Mouse (Mus musculus): Measurements from ENCODE around the gene Tanc2. TPM values are rescaled to one million over a fixed set of nuclear protein-coding genes. Genes with fewer than 3 reads are reported as not detected.

Gene Tanc2
- polyA plus RNA-seq, 1 experiment from 2014 or later: 4.7 TPM

DNA sequence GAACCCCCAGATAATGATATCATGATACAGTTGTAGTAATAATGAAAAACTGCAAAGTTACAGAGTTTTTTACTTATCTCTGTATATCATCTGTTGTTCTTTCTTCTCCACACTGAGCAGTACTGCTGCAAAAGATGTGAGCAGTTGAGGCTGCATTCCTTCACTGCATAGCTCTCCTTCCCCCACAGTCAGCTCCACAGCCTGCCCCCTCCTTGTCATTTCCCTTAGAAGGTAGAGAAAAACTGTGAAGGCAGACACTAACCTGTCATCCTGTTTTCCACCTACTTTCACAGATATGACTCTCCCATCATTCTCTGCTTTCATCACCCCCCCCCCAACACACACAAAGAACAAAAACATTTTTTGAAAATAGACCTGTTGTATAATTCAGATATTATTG lies 248.2 kb downstream of the Tanc2 start:
- Histone ChIP-seq H3K27ac (ENCODE audit: low read length) (no peak overlapping the region), H3K4me3 (ENCODE audit: low read length) (no peak overlapping the region), H3K36me3 (ENCODE audit: control insufficient read depth, insufficient read depth, low read length) (no peaks in the 10 kb centered on the region), H3K9me3 (ENCODE audit: control insufficient read depth, low read length) (no peaks in the 10 kb centered on the region), H3K4me1 (ENCODE audit: control insufficient read depth, insufficient read depth, low read length) (no peaks in the 10 kb centered on the region), H3K27me3 (replicated peaks; ENCODE audit: control insufficient read depth, insufficient read depth, low read length) (no peaks in the 10 kb centered on the region), H3K4me2 (ENCODE audit: low read depth, low read length) (no peak overlapping the region), H3K9ac (ENCODE audit: low read depth, low read length) (no peak overlapping the region)
- ATAC-seq: no peak

DNA sequence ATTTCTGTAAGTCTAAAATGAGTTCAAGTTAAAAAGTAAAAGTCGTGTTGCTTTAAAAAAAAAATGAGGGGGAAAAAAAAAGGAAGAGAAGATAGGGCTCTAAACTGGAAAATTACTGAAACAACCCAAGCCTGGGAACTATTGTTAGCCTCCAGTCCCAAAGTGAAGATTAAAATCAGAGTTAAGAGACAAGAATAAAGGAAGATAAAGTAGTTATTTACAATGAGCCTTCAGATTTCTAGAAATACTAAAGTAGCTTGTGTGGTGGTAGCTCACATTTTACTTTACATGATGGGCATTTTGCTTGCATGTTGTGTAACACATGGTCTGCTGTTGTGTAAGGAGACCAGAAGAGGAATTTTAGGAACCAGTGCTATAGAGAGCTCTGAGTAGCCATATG lies 256.1 kb downstream of the Tanc2 start:
- Histone ChIP-seq H3K4me3 (ENCODE audit: low read length) (no peak overlapping the region), H3K27ac (ENCODE audit: low read length) (no peak overlapping the region), H3K9ac (ENCODE audit: low read depth, low read length) (no peak overlapping the region), H3K27me3 (replicated peaks; ENCODE audit: control insufficient read depth, insufficient read depth, low read length) (no peaks in the 10 kb centered on the region), H3K9me3 (ENCODE audit: control insufficient read depth, low read length) (no peaks in the 10 kb centered on the region), H3K36me3 (ENCODE audit: control insufficient read depth, insufficient read depth, low read length) (no peaks in the 10 kb centered on the region), H3K4me1 (ENCODE audit: control insufficient read depth, insufficient read depth, low read length) (no peaks in the 10 kb centered on the region), H3K4me2 (ENCODE audit: low read depth, low read length) (no peak overlapping the region)
- WGBS: 94% methylated on average over 1 of the region's 1 CpGs
- ATAC-seq: no peak

DNA sequence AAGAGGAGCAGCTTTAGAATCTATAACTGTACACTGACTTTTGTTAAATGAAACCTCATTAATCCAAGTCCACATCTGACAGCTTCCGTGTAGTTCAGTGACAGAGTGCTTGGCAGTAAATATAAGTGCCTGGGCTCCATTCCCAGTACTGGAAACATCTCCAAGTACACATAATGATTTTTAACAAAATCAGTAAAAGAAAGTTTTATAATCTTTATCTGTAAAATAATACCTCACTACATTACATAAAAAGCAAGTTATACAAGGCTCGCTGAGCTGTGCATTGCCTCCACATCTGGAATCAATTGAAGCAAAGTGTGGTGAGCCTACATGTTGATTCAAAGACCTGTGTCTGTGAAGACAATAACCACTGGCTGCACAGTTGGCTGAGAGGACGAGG lies 265.7 kb downstream of the Tanc2 start:
- WGBS: 57% methylated on average over 3 of the region's 3 CpGs
- no peaks in the 10 kb centered on the region for H3K36me3 ChIP-seq (ENCODE audit: control insufficient read depth, insufficient read depth, low read length)
- no peaks in the 10 kb centered on the region for H3K9me3 ChIP-seq (ENCODE audit: control insufficient read depth, low read length)
- no peak overlapping the region for H3K27ac ChIP-seq (ENCODE audit: low read length)
- no peak overlapping the region for H3K4me2 ChIP-seq (ENCODE audit: low read depth, low read length)
- H3K4me3 ChIP-seq (ENCODE audit: low read length): no peak overlapping the region
- no peak overlapping the region for H3K9ac ChIP-seq (ENCODE audit: low read depth, low read length)
- no peaks in the 10 kb centered on the region for H3K4me1 ChIP-seq (ENCODE audit: control insufficient read depth, insufficient read depth, low read length)
- H3K27me3 ChIP-seq (replicated peaks; ENCODE audit: control insufficient read depth, insufficient read depth, low read length): no peaks in the 10 kb centered on the region
- no peak for ATAC-seq

DNA sequence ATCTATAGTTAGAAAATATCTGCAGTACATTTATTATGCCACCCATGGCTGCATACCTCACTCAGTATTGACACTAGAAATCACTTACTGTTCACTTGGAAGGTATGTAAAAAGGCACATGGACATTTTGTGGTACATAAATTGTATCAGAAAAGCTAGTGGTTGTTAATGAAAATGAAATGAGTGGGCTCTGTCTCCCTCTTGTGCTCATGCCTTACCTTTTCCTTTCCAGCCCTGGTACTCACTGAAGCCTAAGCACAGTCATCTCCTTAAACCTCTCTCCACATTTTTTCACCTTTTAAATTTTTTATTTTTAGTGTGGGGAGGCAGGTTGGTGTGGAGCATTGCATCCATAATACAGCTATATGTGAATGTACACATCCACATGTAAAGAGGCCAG lies 268.3 kb downstream of the Tanc2 start:
- Histone ChIP-seq H3K9me3 (ENCODE audit: control insufficient read depth, low read length) (no peaks in the 10 kb centered on the region), H3K27ac (ENCODE audit: low read length) (no peak overlapping the region), H3K36me3 (ENCODE audit: control insufficient read depth, insufficient read depth, low read length) (no peaks in the 10 kb centered on the region), H3K4me3 (ENCODE audit: low read length) (no peak overlapping the region), H3K4me2 (ENCODE audit: low read depth, low read length) (no peak overlapping the region), H3K27me3 (replicated peaks; ENCODE audit: control insufficient read depth, insufficient read depth, low read length) (no peaks in the 10 kb centered on the region), H3K9ac (ENCODE audit: low read depth, low read length) (no peak overlapping the region), H3K4me1 (ENCODE audit: control insufficient read depth, insufficient read depth, low read length) (no peaks in the 10 kb centered on the region)
- no peak for ATAC-seq

DNA sequence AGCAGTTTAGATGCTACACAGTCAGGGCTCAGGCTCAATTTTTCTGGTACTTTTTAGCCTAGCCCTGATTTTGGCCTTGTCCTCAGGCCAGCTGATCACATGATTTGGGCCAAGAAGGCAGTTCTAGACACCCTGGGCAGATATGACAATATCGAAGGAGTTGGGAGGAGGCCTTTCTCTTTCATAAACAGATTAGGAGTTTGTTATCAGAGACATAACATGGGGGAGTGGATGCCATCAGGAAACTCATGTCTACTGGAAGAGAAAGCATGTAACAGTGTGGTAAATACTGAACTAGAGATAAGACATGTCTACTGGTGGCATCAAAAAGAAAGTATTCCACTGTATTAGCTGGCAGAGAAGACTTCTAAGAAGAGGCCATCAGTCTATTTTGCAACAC lies 295.8 kb downstream of the Tanc2 start:
- Histone ChIP-seq H3K4me3 (ENCODE audit: low read length) (no peak overlapping the region), H3K9me3 (ENCODE audit: control insufficient read depth, low read length) (no peaks in the 10 kb centered on the region), H3K9ac (ENCODE audit: low read depth, low read length) (no peak overlapping the region), H3K36me3 (ENCODE audit: control insufficient read depth, insufficient read depth, low read length) (no peaks in the 10 kb centered on the region), H3K4me1 (ENCODE audit: control insufficient read depth, insufficient read depth, low read length) (no peaks in the 10 kb centered on the region), H3K27me3 (replicated peaks; ENCODE audit: control insufficient read depth, insufficient read depth, low read length) (no peaks in the 10 kb centered on the region), H3K27ac (ENCODE audit: low read length) (no peak overlapping the region), H3K4me2 (ENCODE audit: low read depth, low read length) (no peak overlapping the region)
- WGBS: 92% methylated on average over 1 of the region's 1 CpGs
- no peak for ATAC-seq

DNA sequence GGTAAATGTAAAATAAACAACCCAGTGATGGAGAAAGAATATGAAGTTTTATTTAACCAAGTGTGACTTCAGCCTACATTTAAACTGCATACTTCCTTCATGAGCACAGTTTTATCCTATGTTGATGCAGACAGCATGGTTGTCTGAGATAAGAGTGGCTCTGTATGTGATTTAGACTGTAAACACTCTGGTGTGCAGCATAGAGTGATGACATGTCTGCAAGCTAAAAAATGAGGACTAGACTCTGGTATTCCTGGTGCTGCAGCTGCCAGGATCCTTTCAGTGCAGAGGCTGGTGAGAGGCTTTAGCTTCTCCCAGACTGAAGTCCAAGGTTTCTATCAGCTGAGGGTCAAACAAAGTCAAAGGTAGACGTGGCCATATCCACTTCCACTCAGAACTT lies 297.5 kb downstream of the Tanc2 start:
- WGBS: 58% methylated on average over 1 of the region's 1 CpGs
- H3K4me2 ChIP-seq (ENCODE audit: low read depth, low read length): no peak overlapping the region
- H3K9me3 ChIP-seq (ENCODE audit: control insufficient read depth, low read length): no peaks in the 10 kb centered on the region
- ATAC-seq: no peak
- no peaks in the 10 kb centered on the region for H3K4me1 ChIP-seq (ENCODE audit: control insufficient read depth, insufficient read depth, low read length)
- H3K9ac ChIP-seq (ENCODE audit: low read depth, low read length): no peak overlapping the region
- no peak overlapping the region for H3K27ac ChIP-seq (ENCODE audit: low read length)
- H3K4me3 ChIP-seq (ENCODE audit: low read length): no peak overlapping the region
- no peaks in the 10 kb centered on the region for H3K27me3 ChIP-seq (replicated peaks; ENCODE audit: control insufficient read depth, insufficient read depth, low read length)
- H3K36me3 ChIP-seq (ENCODE audit: control insufficient read depth, insufficient read depth, low read length): no peaks in the 10 kb centered on the region

DNA sequence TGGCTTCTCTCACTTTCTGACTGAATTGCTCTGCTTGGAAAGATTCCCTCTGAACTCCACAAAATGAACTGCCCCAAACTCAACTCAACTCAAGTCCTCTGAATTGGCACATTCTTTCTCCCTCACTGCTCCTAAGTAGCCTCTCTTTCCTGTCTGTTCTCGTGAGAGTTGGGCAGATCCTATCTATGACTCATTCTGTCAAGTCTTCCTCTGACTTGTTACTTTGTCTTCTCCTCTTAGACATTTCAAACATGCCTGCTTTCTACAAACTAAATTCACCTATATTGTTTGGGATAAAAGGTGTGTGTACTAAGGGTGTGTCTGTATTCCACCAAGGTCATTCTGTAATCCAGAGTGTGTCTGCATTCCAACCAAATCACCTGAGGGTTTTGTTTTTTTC lies 309.4 kb downstream of the Tanc2 start:
- no peak overlapping the region for H3K4me3 ChIP-seq (ENCODE audit: low read length)
- H3K9me3 ChIP-seq (ENCODE audit: control insufficient read depth, low read length): no peaks in the 10 kb centered on the region
- no peaks in the 10 kb centered on the region for H3K27me3 ChIP-seq (replicated peaks; ENCODE audit: control insufficient read depth, insufficient read depth, low read length)
- H3K36me3 ChIP-seq (ENCODE audit: control insufficient read depth, insufficient read depth, low read length): no peaks in the 10 kb centered on the region
- no peak overlapping the region for H3K27ac ChIP-seq (ENCODE audit: low read length)
- no peak overlapping the region for H3K9ac ChIP-seq (ENCODE audit: low read depth, low read length)
- no peak for ATAC-seq
- 38% methylated on average over 1 of the region's 1 CpGs for WGBS
- no peaks in the 10 kb centered on the region for H3K4me1 ChIP-seq (ENCODE audit: control insufficient read depth, insufficient read depth, low read length)
- H3K4me2 ChIP-seq (ENCODE audit: low read depth, low read length): no peak overlapping the region

DNA sequence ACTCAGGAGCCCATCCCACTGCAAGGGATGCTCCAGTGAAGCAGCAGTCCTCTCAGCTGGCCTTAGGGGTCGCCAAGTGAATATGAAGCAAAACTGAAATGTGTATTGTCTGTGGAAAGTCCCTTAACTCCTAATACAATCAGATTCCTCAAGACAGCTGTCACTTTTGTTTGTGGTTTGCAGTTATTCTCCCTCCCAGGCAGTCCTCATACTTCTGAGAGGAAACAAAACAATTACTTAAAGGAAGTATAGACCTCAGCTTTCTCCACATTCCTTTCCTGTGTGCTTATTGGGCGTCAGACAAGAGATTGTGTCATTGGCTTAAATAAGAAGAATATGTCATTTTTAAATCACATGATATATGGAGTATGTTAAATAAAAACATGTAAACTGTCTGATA lies 311.7 kb downstream of the Tanc2 start:
- Histone ChIP-seq H3K9ac (ENCODE audit: low read depth, low read length) (no peak overlapping the region), H3K4me3 (ENCODE audit: low read length) (no peak overlapping the region), H3K27ac (ENCODE audit: low read length) (no peak overlapping the region), H3K27me3 (replicated peaks; ENCODE audit: control insufficient read depth, insufficient read depth, low read length) (no peaks in the 10 kb centered on the region), H3K36me3 (ENCODE audit: control insufficient read depth, insufficient read depth, low read length) (peaks cover 3% of the 10 kb centered on the region; the same call in 1 of the 2 replicates), H3K9me3 (ENCODE audit: control insufficient read depth, low read length) (no peaks in the 10 kb centered on the region), H3K4me2 (ENCODE audit: low read depth, low read length) (no peak overlapping the region), H3K4me1 (ENCODE audit: control insufficient read depth, insufficient read depth, low read length) (no peaks in the 10 kb centered on the region)
- ATAC-seq: no peak
- WGBS: 71% methylated on average over 2 of the region's 2 CpGs

DNA sequence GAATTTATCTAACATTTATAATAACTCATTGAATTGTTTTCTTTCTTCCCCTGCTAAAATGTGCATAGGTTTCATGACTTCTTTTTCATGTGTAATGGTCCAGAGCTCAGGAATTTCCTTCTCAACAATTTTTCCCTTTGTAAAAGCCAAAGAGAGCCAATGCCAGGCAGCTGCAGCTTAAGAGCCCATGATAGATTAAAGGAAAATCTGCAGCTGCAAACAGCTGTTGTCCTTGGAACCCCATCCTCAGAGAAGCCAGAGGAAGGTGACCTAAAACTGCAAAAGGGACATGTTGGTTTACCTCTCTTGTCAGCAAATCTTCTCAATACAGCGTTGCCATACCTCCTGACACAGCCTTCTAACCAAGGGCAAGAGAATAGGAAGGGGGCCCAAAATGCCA lies 313.2 kb downstream of the Tanc2 start:
- no peak overlapping the region for H3K4me2 ChIP-seq (ENCODE audit: low read depth, low read length)
- ATAC-seq: no peak

DNA sequence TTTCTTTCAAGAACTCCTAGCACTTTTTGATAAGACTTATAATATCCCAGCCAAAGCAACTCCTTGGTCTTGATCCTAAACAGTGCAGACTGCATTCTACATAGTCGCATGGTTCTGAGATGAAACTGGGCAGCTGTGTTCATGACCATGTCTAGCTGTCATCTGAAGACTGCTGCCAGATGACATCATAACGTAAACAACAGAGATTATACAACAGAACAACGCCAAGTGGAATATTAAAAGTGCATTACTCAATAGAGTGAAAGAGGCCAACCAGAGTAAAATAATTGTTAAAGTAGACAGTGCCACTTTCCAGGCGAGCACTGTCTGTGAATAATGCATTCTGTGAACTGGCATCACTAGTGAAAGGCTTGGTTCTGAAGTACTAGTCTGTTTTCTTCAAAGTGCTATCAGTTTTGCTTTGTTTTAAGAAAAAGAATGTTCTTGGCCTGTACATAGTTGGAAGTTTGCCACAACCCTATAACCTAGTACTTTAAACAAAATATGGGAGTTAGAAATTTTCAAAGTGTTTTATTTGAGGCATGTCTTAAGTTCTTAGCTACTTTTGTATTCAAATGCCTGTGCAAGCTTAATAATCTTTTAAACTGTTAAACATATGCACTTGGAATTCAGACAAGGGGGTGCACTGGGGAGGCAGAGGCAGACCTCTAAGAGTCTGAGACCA lies 315.9 kb downstream of the Tanc2 start:
- no peaks in the 10 kb centered on the region for H3K27me3 ChIP-seq (replicated peaks; ENCODE audit: control insufficient read depth, insufficient read depth, low read length)
- ATAC-seq: peak; percentile 59
- WGBS: 37% methylated on average over 4 of the region's 4 CpGs
- no peak overlapping the region for H3K4me3 ChIP-seq (ENCODE audit: low read length)
- no peak overlapping the region for H3K4me2 ChIP-seq (ENCODE audit: low read depth, low read length)
- H3K9ac ChIP-seq (ENCODE audit: low read depth, low read length): no peak overlapping the region
- H3K36me3 ChIP-seq (ENCODE audit: control insufficient read depth, insufficient read depth, low read length): peaks cover 6% of the 10 kb centered on the region; the same call in 1 of the 2 replicates
- H3K27ac ChIP-seq (ENCODE audit: low read length): no peak overlapping the region
- H3K4me1 ChIP-seq (ENCODE audit: control insufficient read depth, insufficient read depth, low read length): no peaks in the 10 kb centered on the region
- no peaks in the 10 kb centered on the region for H3K9me3 ChIP-seq (ENCODE audit: control insufficient read depth, low read length)

More for the DNA sequence above, 313.2 kb downstream of the Tanc2 start:
- Histone ChIP-seq H3K9me3 (ENCODE audit: control insufficient read depth, low read length) (no peaks in the 10 kb centered on the region), H3K27ac (ENCODE audit: low read length) (no peak overlapping the region), H3K4me3 (ENCODE audit: low read length) (no peak overlapping the region), H3K4me1 (ENCODE audit: control insufficient read depth, insufficient read depth, low read length) (no peaks in the 10 kb centered on the region), H3K36me3 (ENCODE audit: control insufficient read depth, insufficient read depth, low read length) (peaks cover 3% of the 10 kb centered on the region; the same call in 1 of the 2 replicates), H3K9ac (ENCODE audit: low read depth, low read length) (no peak overlapping the region), H3K27me3 (replicated peaks; ENCODE audit: control insufficient read depth, insufficient read depth, low read length) (no peaks in the 10 kb centered on the region)
- 63% methylated on average over 1 of the region's 1 CpGs for WGBS

All from intestine, embryonic 16.5 days (tissue).